In genomic region chr8:22136462-22136861, GRCm38 (mm10) we compare ENCODE assay signal across 11 mouse cellular contexts. TPM values are rescaled to one million over a fixed set of nuclear protein-coding genes. Genes with fewer than 3 reads are reported as not detected.
DNase-seq lines count a peak whose midpoint lies in the region.
"Not testable (repeated sequence)": the region's sequence is repeated elsewhere in the genome, so short reads cannot be mapped to it uniquely, and the experiment has no call there.
"Had no signal": no experiment of that assay in that cellular context is flagged by ENCODE, and none has a peak within 500 bp of the region (broad histone marks: within the 10 kb centered on the region; RNA-seq: fewer than 3 reads in every experiment).

No protein-coding gene starts in this region.

- peak; percentile 75 for DNase-seq in brain, adult 2 months (ENCODE audit: low read depth, low spot score)
- peak; percentile 69 for DNase-seq in cerebellum, adult 9-11 months
- DNase-seq in frontal cortex, adult 2 months (ENCODE audit: extremely low spot score in 1 of 2, low spot score in 1 of 2): peak; percentile 15 to 16
- peak; percentile 41 for DNase-seq in heart, adult 8-10 months (ENCODE audit: low spot score)
- DNase-seq in heart, postnatal 36 days: peak; percentile 15 to 35
- DNase-seq in layer of hippocampus, adult 9-11 months: peak; percentile 51
- peak; percentile 16 for DNase-seq in lung, postnatal 36 days
- DNase-seq in testis, postnatal 10 days (ENCODE audit: low spot score): peak; percentile 30

- intact Hi-C loops in heart, postnatal 36 days (cut with DNase I): not testable (repeated sequence)

RNA-seq across cellular contexts. Expression of gene Nek5, which starts 11.6 kb away (rescaled TPM):
- 0.13 and 0.32 TPM in 2 replicates for polyA plus RNA-seq in frontal cortex, adult 2 months (2012; rRNA removed)
- not detected for total RNA-seq in heart, adult 8-10 months (2022)
- not detected for total RNA-seq in heart, postnatal 36 days (2021)
- total RNA-seq: gastrocnemius, postnatal 10 days; hematopoietic stem cell, adult 5-6 weeks; megakaryocyte, adult 5-6 weeks had no signal

RNA-seq across cellular contexts. Expression of gene Nek3, which starts 29.8 kb away (rescaled TPM):
- polyA plus RNA-seq in frontal cortex, adult 2 months (2012; rRNA removed): 3.8 and 4.4 TPM in 2 replicates
- 1 to 10 TPM; 1.7 to 2.6 (median 1.8) TPM for total RNA-seq in heart, adult 8-10 months (2022)
- total RNA-seq in heart, postnatal 36 days (2021): 1 to 10 TPM; 1.6 to 2.1 TPM

RNA-seq across cellular contexts. Expression of gene Ckap2, which starts 49.2 kb away (rescaled TPM):
- polyA plus RNA-seq in frontal cortex, adult 2 months (2012; rRNA removed): 1.2 and 1.5 TPM in 2 replicates
- total RNA-seq in heart, adult 8-10 months (2022): 1 to 10 TPM in 1 of 4 experiments, under 1 TPM in 3; 0.19 to 1.6 (median 0.38) TPM
- 1 to 10 TPM in 1 of 2 experiments, under 1 TPM in 1; 0.76 to 1.1 TPM for total RNA-seq in heart, postnatal 36 days (2021)

RNA-seq across cellular contexts. Expression of gene Vps36, which starts 56.1 kb away (rescaled TPM):
- 15.1 and 16.5 TPM in 2 replicates for polyA plus RNA-seq in frontal cortex, adult 2 months (2012; rRNA removed)
- 10 to 100 TPM; 20.1 to 22.2 (median 21.0) TPM for total RNA-seq in heart, adult 8-10 months (2022)
- 10 to 100 TPM; 23.7 to 31.2 TPM for total RNA-seq in heart, postnatal 36 days (2021)

Comparison
In these comparisons a context has a peak if more than half of its experiments do, and no peak if none do; other contexts are left out.
1. Peak in every context shown above with its lines: DNase-seq.
2. DNase-seq: peak in every context shown above with its lines; median percentile 75 in brain, adult 2 months; 69 in cerebellum, adult 9-11 months; 51 in layer of hippocampus, adult 9-11 months; 41 in heart, adult 8-10 months; 30 in testis, postnatal 10 days; 25 in heart, postnatal 36 days; 16 in lung, postnatal 36 days; 16 in frontal cortex, adult 2 months.